Mouse (Mus musculus) liver, postnatal 0 days (tissue): ENCODE measurements at regions not wholly inside any gene's neighbourhood (a gene's known extent, or its start where the extent isn't known, plus 50 kb on each side); places are given as distances from the start of the nearest gene placed in this dataset.

Experiments used
- ATAC-seq: fragments of 200-750 bp; cut with Nextera tagmentation; 2 replicates; pipeline ENCODE4 v1.8.0; 2017; ENCODE audit warnings: mild to moderate bottlenecking, moderate library complexity
- DNase-seq: peaks from one replicate; pipeline ENCODE4 v3.0.0-alpha.2; 2016
- H3K27ac ChIP-seq: fragments of 300-500 bp; sonication (generic); 2 replicates; pipeline ENCODE4 v1.5.1; 2014; ENCODE audit warnings: antibody characterized with exemption, moderate library complexity, mild to moderate bottlenecking, low read depth
- H3K27me3 ChIP-seq: fragments of 300-500 bp; sonication (generic); 2 replicates; pipeline ENCODE4 v1.6.1; 2014; ENCODE audit warnings: low read length, control low read depth, mixed read lengths; ENCODE audit not compliant: insufficient read depth
- H3K36me3 ChIP-seq: fragments of 300-500 bp; sonication (generic); replicated peaks from 2 replicates; pipeline ENCODE4 v1.6.1; 2014; ENCODE audit warnings: mild to moderate bottlenecking, control low read depth, low read length, moderate library complexity, mixed read lengths; ENCODE audit not compliant: insufficient read depth
- H3K4me1 ChIP-seq: fragments of 300-500 bp; sonication (generic); 2 replicates; pipeline ENCODE4 v1.6.1; 2014; ENCODE audit warnings: antibody characterized with exemption, mild to moderate bottlenecking, control low read depth; ENCODE audit not compliant: insufficient read depth
- H3K4me2 ChIP-seq: fragments of 300-500 bp; sonication (generic); 2 replicates; pipeline ENCODE4 v1.6.1; 2014; ENCODE audit warnings: low read depth, mild to moderate bottlenecking, low read length, moderate library complexity, mixed read lengths
- H3K4me3 ChIP-seq: fragments of 300-500 bp; sonication (generic); 2 replicates; pipeline ENCODE4 v1.5.1; 2014; ENCODE audit warnings: low read depth, low read length
- H3K9ac ChIP-seq: fragments of 300-500 bp; sonication (generic); replicated peaks from 2 replicates; pipeline ENCODE4 v1.6.1; 2014; ENCODE audit warnings: mild to moderate bottlenecking, moderate library complexity
- H3K9me3 ChIP-seq: fragments of 300-500 bp; sonication (generic); 2 replicates; pipeline ENCODE4 v1.6.1; 2016; ENCODE audit warnings: mild to moderate bottlenecking, control low read depth, low read length, mixed read lengths
- CTCF ChIP-seq: sonication (generic); IDR thresholded peaks from 2 replicates; pipeline ENCODE4 v1.5.1; 2016; ENCODE audit warnings: antibody characterized with exemption, low read depth
- EP300 ChIP-seq: IDR thresholded peaks from 2 replicates; pipeline ENCODE4 v1.6.1; 2016; ENCODE audit warnings: antibody characterized with exemption, low read depth, mild to moderate bottlenecking
- WGBS: fragments of 180-500 bp; shearing (Covaris S2); extraction: QIAGEN DNeasy Blood & Tissue Kit; methylation state at CpG from one replicate; pipeline ENCODE4 v1.1.7; 2014; ENCODE audit not compliant: insufficient replicate concordance; 5-methylcytosine and 5-hydroxymethylcytosine counted together

DNA sequence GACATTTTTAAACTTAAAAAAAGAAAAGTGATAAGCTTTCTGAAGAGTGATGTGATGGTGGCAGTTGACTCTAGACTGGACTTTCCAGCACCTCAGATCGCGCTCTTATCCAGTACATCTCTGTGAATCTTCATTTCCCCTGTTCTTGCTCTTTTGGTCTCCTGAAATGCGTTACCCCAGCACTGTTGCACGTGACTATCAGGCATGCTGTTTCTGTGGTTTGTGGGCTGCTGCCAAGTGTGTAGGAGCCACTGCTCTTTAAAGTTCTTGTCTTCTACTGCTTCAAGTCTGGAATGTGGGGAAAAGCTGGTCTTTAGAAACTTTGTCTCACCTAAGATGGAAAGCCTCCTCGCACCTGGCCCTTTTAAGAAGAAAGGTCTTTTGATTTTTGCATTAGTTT is 85.6 kb upstream of the Calcr start:
- H3K4me1 ChIP-seq, result no peaks in the 10 kb centered on the region
- no peak overlapping the region for H3K4me3 ChIP-seq
- no peaks in the 10 kb centered on the region for H3K36me3 ChIP-seq
- no peaks in the 10 kb centered on the region for H3K9me3 ChIP-seq
- H3K27me3 ChIP-seq, result no peaks in the 10 kb centered on the region
- H3K27ac ChIP-seq, result no peak overlapping the region
- H3K4me2 ChIP-seq, result no peak overlapping the region
- WGBS, result 56% methylated on average over 5 of the region's 5 CpGs
- no peak for TF ChIP-seq CTCF
- no peak for TF ChIP-seq EP300
- DNase-seq (no peak), ATAC-seq (no peak)
- H3K9ac ChIP-seq, result no peak overlapping the region
